Mouse (Mus musculus): Measurements from ENCODE around the gene Lamb3.

Lamb3 gene

DNA sequence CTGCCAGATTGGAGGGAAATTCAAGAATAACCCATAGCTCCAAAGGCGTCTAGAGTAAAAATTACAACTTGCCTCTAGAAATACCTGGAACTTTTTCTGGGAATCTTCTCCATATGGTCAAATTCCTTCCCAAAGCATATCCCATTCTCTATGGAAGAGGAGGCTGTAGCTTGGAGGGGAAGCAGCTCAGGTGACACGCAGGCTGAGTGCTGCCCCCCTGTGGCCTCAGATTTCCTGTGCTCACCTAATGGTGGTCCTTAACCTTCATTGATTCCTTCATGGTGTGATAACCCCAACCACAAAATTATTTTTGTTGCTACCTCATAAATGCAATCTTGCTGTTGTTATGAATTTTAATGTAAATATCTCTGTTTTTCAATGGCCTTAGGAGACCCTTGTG, 116.7 kb downstream of the Lamb3 start:
- in situ Hi-C loops (cut with MboI; ENCODE audit: low pct_unique_long_range_greater_than_20kb in 1 of 2, low sequenced_read_pairs in 2 of 2, unreplicated experiment in 1 of 2), result no loop called here

DNA sequence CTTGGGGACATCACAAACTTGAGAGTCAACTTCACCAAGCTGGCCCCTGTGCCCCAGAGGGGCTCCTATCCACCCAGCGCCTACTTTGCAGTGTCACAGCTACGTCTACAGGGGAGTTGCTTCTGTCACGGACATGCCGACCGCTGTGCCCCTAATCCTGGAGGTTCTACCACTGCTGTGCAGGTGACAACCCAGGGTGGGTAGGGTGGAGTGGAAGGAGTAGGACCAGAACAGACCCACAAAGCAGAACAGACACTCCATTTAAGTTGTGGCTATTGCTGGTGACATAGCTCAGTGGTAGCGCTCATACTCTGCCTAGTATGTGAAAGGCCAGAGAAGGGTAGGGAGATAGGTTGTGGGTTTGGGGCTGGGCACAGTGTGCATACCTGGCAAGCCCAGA, 118.4 kb downstream of the Lamb3 start:
- in situ Hi-C loops (cut with MboI; ENCODE audit: low pct_unique_long_range_greater_than_20kb in 1 of 2, low sequenced_read_pairs in 2 of 2, unreplicated experiment in 1 of 2), result no loop called here

DNA sequence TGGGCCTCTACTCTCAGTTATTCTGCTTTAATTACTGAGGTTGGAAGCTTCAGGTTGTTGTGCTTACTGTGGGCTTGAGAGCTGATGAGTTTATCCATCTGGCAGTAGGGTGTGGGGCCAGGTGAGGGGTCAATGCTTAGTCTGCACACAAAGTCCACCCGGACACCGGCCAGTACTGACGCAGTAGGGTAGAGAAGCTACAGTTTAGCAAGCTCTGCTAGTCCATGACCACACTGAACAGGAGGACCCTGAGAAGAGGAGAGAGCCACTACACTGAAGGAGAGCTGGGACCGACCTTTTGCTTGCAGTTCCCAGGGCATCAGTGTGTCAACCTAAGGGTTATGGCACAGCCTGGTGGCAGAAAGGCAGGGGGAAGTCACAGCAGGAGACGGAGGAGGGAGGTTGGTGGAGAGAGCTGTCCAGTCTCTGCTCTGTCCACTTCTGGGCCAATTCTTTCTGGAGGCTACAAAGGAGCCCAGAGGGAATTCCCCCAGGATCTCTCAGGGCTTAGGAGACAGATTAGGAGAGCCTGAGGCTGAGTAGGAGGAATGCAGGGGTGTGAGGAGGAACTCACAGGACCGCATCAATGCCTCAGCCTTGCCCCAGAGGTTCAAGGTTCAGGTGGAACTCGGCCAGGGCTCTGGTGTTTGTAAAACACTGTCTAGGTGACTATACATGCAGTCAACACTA, 119.1 kb downstream of the Lamb3 start:
- in situ Hi-C loops (cut with MboI; ENCODE audit: low pct_unique_long_range_greater_than_20kb in 1 of 2, low sequenced_read_pairs in 2 of 2, unreplicated experiment in 1 of 2), result no loop called here

DNA sequence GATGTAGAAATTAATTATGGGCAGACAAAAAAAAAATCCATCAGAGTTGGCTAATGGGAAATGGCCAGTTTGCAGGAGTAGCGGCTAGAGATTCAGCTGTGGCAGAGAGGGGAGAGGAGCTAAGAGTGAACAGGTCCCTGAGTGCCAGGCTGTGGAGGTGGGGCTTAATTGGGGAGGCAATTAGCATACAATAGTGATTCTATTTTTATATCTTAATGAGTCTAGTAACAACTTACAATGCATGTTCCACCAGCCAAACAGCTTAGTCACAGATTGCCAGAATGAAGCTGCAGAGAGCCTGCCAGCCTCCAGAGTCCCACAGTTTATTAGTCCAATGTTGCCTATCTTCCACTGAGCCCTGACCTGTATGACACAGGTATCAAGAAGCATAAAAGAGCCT, 119.7 kb downstream of the Lamb3 start:
- in situ Hi-C loops (cut with MboI; ENCODE audit: low pct_unique_long_range_greater_than_20kb in 1 of 2, low sequenced_read_pairs in 2 of 2, unreplicated experiment in 1 of 2), result no loop called here

DNA sequence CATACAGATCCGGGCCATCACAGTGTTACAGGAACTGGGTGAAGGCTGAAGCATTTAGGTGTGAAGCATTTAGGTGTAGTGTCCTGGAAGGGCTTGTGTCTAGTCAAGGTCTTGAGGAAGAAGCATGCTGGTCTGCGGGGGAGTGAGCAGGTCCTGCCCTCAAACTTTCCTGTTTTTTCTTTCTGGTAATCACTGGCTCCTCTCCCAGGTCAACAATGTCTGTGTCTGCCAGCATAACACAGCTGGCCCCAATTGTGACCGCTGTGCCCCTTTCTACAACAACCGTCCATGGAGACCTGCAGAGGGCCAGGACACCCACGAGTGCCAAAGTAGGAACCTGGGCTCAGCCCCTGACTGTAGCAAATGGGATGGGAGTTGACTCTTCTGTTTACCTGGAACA, 120.2 kb downstream of the Lamb3 start:
- in situ Hi-C loops (cut with MboI; ENCODE audit: low pct_unique_long_range_greater_than_20kb in 1 of 2, low sequenced_read_pairs in 2 of 2, unreplicated experiment in 1 of 2), result no loop called here

DNA sequence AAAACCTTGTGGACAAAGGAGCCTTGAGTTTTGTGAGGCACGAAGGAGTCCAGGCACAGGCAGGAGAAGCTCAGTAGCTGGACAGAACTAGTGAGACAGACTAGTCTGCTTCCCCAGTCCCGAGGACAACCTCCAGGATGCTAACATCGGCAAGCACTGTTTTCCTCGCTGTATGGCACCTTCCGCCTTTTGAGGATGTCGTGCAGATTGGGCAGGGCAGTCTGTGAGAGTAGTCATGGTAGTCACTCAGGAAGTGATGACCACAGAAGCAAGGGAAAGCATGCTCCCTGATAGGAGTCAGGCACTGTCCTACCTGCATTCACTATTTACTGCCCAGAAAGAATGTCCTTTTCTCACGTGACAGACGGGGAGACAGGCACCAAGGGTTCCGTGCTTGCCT, 122.1 kb downstream of the Lamb3 start:
- in situ Hi-C loops (cut with MboI; ENCODE audit: low pct_unique_long_range_greater_than_20kb in 1 of 2, low sequenced_read_pairs in 2 of 2, unreplicated experiment in 1 of 2), result no loop called here

DNA sequence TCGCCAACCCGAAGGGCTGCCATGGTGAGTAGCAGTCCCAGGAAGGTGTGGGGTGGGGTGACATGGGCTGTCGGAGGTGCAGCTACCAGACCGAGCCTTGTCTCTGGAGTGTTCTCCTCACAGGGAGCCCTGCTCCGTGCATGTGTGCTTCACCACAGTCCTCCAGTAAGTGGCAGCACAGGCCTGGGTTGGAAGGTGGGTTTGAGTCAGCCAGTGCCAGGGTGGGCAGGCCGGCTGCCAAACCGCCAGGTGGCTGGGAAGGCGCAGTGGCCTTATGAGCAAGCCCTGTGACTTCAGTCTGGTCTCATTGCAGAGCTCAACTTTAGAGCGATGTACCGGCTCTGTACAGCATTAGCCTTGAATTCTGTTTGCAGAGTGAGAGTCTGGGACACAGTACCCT, 122.7 kb downstream of the Lamb3 start:
- in situ Hi-C loops (cut with MboI; ENCODE audit: low pct_unique_long_range_greater_than_20kb in 1 of 2, low sequenced_read_pairs in 2 of 2, unreplicated experiment in 1 of 2), result no loop called here

DNA sequence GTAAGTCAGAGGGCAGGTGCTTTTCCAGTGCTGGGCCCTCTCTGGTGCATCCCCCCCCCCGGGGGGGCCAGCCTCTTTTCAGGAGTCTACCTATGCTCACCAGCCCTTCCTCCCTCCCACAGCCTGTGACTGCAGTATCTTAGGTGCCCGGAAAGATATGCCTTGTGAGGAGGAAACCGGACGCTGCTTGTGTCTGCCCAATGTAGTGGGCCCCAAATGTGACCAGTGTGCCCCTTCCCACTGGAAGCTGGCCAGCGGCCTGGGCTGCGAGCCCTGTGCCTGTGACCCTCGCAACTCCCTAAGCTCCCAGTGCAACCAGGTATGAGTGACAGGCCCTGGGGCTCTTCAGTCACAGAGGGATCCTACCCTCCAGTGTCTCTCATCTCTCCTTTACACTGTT, 123.1 kb downstream of the Lamb3 start:
- in situ Hi-C loops (cut with MboI; ENCODE audit: low pct_unique_long_range_greater_than_20kb in 1 of 2, low sequenced_read_pairs in 2 of 2, unreplicated experiment in 1 of 2), result no loop called here

DNA sequence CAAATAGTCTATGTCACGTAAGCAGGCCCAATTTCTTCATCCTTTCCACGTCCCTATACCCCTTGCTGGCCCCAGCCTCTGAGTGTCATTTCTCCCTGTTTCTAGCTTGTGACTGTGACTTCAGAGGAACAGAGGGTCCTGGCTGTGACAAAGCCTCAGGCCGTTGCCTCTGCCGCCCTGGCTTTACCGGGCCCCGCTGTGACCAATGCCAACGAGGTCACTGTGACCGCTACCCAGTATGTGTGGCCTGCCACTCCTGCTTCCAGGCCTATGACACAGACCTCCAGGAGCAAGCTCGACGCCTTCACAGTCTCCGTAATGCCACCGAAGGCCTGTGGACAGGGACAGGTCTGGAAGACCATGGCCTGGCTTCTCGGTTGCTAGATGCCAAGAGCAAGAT, 124.5 kb downstream of the Lamb3 start:
- in situ Hi-C loops (cut with MboI; ENCODE audit: low pct_unique_long_range_greater_than_20kb in 1 of 2, low sequenced_read_pairs in 2 of 2, unreplicated experiment in 1 of 2), result no loop called here

DNA sequence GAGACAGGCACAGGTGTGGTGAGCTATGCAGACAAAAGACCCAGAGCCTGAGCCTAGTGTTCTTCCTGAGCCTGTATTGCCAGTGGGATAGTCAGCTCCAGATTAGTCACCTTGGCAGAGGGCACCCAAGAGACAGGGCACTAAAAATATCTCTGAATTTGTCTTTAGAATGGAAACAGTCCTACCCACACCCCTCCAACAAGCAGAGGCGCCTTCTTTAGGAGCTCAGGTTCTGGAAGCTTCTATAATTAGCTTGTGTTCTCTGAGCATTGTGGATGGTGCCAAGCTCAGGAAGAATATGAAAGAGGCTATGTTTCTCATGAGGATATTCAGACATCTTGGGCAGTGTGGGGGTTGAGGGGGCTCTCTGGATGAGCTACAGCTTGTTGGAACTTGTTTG, 125.2 kb downstream of the Lamb3 start:
- in situ Hi-C loops (cut with MboI; ENCODE audit: low pct_unique_long_range_greater_than_20kb in 1 of 2, low sequenced_read_pairs in 2 of 2, unreplicated experiment in 1 of 2), result no loop called here

DNA sequence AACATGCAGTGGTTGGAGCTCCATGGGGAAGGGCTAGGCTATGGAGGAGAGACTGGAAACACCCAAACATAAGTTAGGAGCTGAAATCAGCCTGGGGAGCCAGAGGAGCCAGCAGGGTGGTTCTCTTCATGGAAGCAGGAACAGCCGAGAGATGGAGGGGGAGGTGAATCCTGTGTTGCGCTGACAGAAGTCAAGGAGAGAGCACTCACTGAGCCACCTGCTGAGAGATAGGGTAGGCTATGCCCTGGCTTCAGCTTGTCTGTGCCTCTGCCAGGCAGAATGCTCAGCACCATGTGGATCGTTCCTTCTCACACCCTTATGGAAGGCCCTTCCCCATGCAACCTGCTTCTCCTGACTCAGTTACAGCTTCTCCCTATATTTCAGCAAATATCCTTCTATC, 126.3 kb downstream of the Lamb3 start:
- in situ Hi-C loops (cut with MboI; ENCODE audit: low pct_unique_long_range_greater_than_20kb in 1 of 2, low sequenced_read_pairs in 2 of 2, unreplicated experiment in 1 of 2), result no loop called here

DNA sequence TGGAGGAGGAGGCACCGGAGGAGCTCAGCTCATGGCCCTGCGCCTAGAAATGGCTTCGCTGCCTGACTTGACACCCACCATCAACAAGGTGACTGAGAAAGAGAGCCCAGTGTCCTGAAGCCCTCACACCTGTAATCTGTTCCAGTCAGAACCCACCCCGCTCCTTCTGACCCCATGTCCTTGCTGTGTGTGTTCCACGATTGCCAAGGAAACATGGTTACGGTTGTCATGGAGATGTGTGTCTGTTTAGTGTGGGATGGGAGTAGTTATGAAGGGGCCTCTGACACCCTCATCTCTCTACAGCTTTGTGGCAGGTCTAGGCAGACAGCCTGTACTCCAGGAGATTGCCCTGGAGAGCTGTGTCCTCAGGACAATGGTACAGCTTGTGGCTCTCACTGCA, 127.0 kb downstream of the Lamb3 start:
- in situ Hi-C loops (cut with MboI; ENCODE audit: low pct_unique_long_range_greater_than_20kb in 1 of 2, low sequenced_read_pairs in 2 of 2, unreplicated experiment in 1 of 2), result no loop called here

DNA sequence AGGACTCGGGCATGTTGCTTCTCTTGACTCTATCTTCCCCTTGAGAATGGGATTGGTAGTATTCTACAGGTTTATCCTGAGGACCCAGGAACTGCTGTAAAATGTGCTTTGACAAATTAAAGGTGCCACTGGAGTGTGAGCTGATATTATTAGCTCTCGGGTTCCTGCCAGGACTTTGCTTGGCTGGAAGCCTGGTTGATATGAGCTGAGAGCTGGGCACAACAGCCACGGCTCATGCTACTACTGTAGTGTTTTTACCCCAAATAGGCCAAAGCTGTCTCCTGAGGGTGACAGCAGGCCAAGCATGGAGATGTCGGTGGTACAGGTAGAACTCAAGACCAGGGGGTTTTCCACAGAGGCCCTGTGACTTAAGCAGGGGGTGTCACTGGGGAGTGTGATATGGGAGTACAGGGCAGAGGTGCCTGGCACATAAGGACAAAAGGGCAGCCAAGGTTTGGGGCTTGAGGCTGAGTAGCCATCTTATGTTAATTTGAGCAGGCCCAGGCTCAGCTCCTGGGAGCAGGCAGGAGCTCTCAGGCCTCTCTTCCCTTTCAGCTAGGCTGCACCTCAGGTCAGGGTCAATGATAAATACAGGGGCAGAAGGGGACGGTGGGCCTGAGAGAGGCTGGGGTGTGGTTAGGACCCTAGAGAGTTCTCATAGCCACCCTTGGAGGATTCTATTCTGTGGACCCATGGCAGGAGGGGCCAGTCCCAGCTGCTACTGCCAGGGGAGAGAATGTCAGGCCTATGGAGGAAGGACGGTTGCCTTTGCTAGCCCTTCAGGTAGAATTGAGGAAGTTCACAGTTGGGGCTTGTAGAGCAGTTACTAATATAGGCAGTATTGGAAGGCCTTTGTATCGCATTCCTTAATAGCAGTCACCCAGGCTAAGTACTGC, 128.9 kb downstream of the Lamb3 start:
- in situ Hi-C loops (cut with MboI; ENCODE audit: low pct_unique_long_range_greater_than_20kb in 1 of 2, low sequenced_read_pairs in 2 of 2, unreplicated experiment in 1 of 2), result no loop called here

DNA sequence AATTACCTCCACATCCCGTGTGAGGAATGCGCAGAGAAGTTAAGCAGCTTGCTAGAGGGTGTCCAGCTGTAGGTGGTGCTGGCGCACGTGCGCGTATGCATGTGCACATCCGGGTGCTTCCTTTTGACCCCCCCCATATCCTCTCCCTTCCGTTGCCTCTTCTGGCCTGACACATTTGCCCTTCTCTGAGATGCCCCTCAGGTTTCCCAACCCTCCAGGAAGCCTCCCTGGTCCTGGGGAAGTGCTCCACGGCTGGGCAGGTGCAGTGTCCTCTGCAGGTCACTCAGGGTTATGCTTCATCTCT, 129.5 kb downstream of the Lamb3 start:
- in situ Hi-C loops (cut with MboI; ENCODE audit: low pct_unique_long_range_greater_than_20kb in 1 of 2, low sequenced_read_pairs in 2 of 2, unreplicated experiment in 1 of 2), result no loop called here

DNA sequence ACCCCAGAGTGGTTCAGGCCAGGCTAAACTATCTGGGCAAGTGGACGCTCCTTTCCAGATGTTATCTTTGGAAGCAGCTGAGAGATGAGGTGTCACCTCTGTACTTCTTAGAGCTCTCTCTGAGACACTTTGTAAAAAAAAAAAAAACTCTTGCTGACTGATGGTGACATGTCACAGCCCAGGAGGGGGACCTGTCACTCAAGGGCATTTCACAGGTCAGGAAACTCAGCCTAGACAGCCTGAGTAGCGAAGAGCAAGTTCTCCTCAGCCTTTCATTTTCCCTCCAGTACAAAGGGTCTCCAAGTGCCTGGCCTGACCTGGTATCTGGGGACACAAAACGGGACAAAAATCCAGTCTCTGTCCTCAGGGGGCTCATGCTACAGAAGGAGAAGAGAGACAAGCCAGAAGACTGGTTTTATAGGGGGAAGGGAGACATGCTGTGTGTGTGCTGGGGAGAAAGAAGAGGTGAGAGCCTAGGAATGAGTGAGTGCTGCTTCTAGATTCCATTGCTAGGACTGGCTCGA, 130.3 kb downstream of the Lamb3 start:
- in situ Hi-C loops (cut with MboI; ENCODE audit: low pct_unique_long_range_greater_than_20kb in 1 of 2, low sequenced_read_pairs in 2 of 2, unreplicated experiment in 1 of 2), result no loop called here

DNA sequence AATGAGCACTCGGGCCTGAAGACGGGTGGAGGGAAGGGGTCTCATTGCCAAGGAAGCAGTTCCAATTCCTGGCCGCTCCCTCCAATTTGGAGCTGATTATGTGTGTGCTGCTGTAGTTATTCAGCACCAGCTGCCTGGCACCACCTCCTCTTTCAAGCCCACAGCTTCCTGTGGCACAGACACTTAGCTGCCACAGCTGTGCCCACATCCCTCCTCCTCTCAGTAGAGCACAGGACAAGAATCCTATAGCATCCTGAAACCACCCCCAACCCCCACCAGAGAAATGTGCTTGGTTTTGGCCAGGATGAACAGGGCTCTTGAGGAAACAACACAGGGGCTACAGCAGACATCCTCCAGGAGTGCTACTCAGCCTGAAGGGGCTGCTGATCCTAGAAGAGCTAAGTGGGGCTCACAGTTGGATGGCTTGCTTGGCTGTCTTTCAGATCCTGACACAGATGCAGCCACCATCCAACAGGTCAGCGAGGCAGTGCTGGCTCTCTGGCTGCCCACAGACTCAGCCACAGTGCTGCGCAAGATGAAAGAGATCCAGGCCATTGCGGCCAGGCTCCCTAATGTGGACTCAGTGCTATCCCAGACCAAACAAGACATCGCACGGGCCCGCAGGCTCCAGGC, 131.0 kb downstream of the Lamb3 start:
- in situ Hi-C loops (cut with MboI; ENCODE audit: low pct_unique_long_range_greater_than_20kb in 1 of 2, low sequenced_read_pairs in 2 of 2, unreplicated experiment in 1 of 2), result no loop called here

DNA sequence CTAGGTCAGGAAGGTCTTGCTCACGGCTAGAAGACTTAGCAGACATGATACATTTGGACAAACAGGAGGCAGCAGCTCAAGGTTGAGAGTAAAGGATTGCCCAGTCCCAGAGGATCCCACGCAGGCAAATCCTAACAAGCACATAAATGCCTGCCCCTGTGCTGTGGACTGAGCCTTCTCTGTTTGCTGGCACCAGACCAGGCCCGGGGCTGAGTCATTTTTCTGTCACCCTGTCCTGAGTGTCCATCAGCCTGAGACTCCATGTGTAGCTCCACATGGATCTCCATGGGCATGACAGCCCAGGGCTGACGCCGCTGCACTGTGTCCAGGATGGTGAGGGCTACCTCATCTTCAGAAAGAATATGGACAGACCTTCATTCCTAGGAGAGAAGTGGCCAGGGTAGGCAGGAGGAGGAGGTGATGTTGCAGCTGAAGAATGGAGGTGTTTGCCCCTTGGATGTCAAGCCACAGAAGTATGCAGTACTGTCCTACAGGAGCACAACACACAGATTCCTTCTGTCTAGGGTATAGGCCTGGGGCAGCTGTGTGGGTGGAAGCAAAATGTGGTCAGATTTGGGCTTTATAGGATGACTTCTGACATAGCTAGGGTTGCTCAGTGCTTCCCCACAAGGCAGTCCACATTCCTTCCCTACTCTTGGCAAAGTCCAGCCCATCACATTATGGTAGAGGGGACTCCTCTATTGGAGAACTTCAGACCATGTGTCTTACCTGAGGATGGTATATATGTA, 134.9 kb downstream of the Lamb3 start:
- in situ Hi-C loops (cut with MboI; ENCODE audit: low pct_unique_long_range_greater_than_20kb in 1 of 2, low sequenced_read_pairs in 2 of 2, unreplicated experiment in 1 of 2), result no loop called here

DNA sequence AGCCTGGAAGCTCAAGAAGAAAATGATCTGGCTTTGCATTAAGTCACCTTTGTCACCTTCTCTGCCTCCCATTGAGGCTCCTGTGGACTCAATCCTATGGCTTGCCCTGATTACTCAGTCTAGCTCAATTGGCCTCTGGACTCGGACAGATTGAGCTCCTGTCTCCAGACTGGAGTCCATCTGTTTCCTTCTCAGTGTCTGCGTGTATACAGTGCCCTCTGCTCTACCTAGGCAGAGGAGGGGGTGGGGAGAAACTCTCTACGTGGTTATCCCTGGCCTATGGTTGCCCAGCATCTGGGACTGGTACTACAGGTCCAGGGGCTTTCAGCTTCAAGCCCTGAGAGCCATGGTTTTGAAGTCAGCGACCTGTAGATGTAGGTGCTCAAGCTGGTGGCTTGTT, 136.4 kb downstream of the Lamb3 start:
- in situ Hi-C loops (cut with MboI; ENCODE audit: low pct_unique_long_range_greater_than_20kb in 1 of 2, low sequenced_read_pairs in 2 of 2, unreplicated experiment in 1 of 2), result no loop called here

DNA sequence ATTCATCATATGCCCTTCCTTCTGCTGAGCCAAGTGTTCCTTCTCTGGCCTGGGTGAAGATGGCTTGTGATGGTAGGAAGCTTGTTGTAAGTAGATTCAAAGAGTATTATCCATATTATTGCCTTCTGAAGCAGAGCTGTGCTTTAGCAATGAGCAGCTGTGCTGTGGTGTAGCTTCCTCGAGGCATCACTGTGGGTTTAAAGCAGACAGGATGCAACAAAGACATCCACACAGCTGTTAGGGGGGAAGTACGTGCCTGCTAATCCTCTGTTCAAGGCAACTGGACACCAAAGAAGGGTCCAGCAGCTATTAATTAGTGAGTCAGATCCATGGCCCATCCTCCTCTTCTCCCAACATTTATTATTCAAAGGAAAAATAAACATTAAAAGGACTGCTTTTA, 137.5 kb downstream of the Lamb3 start:
- in situ Hi-C loops (cut with MboI; ENCODE audit: low pct_unique_long_range_greater_than_20kb in 1 of 2, low sequenced_read_pairs in 2 of 2, unreplicated experiment in 1 of 2), result no loop called here
